Mouse (Mus musculus) fibroblast of lung, adult 2 months (primary cell): ENCODE data around the gene Epha6.

Source experiments
- DNase-seq: peaks from one replicate; pipeline ENCODE4 v3.0.0-alpha.2; 2011; ENCODE audit warnings: low read depth

Epha6 gene

DNA sequence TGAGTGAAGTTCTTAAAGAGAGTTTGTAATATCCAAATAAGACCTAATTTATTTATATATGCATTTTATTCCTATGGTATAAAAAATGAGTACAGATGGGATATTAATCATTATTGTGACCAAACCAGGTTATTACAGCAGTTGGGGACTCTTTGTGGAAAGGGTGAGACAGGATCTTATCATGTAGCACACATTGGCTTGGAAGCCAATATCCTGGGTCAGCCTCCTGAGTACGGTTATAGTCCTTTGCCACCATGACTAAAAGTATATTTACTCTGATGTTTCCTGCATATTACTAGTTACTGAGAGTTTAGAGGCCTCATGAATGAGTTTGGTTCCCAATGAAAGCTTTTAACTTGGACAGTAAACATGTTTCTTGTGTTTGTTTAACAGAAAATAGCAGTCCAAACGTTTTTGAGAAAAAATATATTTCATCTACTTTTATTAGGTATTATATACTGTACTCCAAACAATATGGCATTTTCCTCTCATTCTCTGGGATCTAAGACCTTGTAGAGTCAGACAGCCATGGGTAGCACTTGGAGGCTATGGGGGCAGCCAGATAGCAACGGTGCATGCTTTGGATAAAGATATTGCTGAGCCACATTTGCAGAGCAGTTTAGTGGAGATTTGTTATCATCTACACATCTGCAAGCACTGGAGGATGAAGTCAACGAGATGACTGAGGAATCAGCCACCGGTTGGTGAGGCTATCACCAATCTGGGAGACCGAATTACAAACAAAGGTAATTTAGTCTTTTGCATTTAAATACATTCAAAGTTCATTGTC lies 340.4 kb downstream of the Epha6 start:
- no peak for DNase-seq

DNA sequence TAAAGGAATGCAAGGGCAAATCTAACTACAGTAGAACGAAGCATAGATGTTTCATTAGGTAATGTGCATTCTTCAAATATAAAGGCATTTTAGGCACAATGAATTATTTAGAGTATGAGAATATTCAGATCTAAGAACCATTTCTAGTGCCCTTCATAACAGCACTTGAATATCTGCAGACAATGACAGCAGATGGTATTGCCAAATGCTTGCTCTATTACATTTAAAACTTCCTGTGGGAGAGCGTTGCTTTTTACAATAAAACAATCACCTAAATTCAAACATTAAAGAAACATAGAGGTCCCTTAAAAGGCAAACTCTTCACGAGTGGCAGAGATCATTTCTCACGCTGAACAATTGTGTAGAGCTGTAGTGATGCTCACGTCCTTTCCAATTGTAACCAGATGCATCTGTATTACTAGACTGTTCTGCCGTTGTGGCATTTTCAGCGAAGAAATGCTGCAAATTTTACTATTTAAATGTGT lies 347.1 kb downstream of the Epha6 start:
- DNase-seq, result no peak

DNA sequence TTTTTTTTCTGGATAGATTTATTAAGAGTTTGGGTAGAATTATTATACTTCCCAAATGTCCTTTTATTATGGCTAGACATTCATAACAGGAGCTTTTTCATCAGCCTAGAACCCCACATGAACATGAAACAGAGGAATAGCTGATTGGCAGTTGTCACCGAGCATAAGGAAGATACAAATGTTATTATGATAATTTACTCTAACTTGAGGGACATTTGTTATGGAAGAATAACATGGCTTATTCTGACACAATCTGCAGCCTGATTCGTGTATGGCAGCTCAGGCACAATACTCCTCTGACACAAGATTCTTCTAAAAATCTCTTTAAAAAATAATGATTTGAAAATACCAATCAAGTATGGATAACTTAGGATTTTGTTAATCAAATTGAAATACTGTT lies 347.7 kb downstream of the Epha6 start:
- no peak for DNase-seq

DNA sequence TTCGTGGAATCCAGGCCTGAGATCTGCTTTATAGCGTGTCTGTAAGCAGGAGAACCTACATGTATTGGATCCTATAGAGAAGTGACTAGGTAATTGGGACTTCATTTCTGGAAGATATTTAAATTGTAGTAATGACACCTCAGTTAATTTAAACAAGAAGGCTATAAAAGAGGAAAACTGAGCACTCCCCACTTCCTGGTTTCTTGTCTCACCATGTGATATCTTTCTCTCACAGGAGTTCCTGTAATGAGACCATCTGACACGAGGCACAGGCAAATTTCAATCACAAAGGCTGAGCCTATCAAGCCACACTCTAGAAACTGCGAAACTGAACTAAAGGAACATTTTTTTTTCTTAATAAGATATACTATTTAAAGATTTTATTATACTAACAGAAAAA lies 348.3 kb downstream of the Epha6 start:
- no peak for DNase-seq

DNA sequence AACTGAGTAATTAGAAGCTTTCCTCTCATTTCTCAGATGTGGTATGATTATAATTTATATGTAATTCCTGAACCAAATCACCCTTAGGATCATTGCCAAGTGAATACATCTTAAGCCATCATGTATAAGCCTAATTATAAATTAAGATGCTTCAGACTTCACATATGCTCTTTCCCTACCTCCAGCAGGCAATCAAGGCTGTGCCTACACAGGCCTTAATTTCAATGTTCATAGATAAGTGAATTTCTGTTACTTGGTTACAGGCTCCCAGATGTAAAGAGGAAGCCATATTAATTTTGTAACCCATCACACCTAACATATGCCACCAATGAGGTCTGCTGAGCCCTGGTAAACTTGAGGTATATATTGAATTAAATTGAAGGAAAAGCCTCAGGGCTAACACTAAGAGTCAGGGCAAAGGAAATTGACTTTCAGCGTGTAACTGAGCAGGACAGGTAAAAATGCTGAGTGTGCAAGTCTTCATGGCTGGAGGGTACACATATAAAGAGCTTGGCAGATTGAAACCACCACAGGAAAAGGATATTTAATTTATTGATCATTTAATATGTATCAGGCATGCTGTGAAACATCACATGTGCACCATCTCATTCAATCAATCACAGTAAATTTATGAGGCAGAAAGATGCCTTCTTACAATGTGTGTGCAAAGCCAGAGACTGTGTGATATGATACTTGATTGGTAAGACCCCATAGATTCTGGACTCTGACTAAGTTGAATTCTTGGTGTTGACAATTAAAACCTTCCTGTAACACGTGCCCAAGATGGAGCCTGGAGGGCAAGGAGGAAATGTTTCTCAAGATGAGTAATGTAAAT lies 365.8 kb downstream of the Epha6 start:
- DNase-seq, result no peak

- no peak for DNase-seq
These were observed 371.2 kb downstream of the Epha6 start for GRCm38 (mm10) chr16:60233985-60234766.

- DNase-seq, result no peak
These were observed 372.3 kb downstream of the Epha6 start for GRCm38 (mm10) chr16:60232982-60233381.

- no peak for DNase-seq
These were observed 396.2 kb downstream of the Epha6 start for GRCm38 (mm10) chr16:60209151-60209550.

- no peak for DNase-seq
These were observed 429.8 kb downstream of the Epha6 start for GRCm38 (mm10) chr16:60175580-60175979.

DNA sequence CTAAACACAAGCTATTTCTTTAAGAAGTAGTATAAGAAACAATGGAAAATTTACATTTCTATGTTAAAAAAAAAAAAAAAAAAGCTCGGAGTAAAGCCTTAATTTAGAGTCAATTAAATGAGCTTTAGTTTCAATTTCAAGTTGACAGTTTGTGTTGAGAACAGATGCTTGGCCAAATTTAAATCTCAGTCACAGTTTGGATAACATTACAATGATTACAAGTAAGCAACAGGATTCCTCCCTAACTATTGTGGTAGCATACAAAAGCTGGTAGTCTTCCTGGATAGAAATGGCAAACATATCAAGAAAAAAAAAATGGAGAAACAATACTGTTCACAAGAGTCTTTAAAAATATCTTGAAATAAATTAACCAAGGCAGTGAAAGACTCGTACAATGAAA lies 452.9 kb downstream of the Epha6 start:
- no peak for DNase-seq

DNA sequence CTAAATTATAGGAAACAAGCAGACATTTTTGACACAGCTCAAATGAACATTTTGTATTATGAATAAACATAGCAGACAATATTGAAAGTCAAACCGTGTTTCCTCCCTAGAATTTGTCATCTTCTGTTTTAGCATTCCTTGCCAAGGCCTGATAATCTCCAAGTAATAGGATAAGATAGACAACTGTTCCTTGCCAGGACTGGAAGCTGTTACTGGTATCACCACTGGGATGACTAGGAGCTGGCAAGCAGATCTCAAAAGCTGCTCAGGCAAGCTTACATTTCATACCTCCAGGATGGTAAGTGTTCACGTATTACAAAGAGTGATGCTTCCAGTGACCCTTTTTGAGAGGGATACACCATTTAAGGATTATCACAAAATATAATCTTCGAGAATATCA lies 461.0 kb downstream of the Epha6 start:
- DNase-seq, result no peak

- no peak for DNase-seq
These were observed 483.9 kb downstream of the Epha6 start for GRCm38 (mm10) chr16:60121435-60121834.

- no peak for DNase-seq
These were observed 503.1 kb downstream of the Epha6 start for GRCm38 (mm10) chr16:60102210-60102609.

- DNase-seq, result no peak
These were observed 510.0 kb downstream of the Epha6 start for GRCm38 (mm10) chr16:60095333-60095732.

GRCm38 (mm10) chr16:60086976-60087375 lies 518.4 kb downstream of the Epha6 start:
- DNase-seq, result no peak

- DNase-seq, result no peak
These were observed 534.7 kb downstream of the Epha6 start for GRCm38 (mm10) chr16:60070457-60071112.

DNA sequence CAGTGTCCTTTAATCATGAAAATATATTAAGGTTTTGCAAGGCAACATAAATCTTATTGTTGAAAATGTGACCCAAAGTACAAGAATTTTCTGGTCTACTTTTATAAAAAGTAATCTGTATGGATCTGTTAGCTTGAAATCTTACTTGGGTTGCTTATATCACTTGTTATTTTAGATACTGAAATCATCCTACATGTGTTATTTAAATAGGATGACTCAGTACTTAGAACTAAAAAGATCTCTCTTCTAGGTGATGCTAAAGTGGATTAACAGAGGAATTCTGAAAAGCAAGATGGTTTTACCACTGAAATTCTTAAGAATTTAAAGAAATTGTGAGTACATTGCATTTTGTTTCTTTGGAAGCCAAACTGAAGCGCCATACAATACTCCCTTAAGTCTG lies 561.5 kb downstream of the Epha6 start:
- DNase-seq, result no peak

GRCm38 (mm10) chr16:60028381-60028780 lies 577.0 kb downstream of the Epha6 start:
- no peak for DNase-seq

- DNase-seq, result no peak
These were observed 598.3 kb downstream of the Epha6 start for GRCm38 (mm10) chr16:60006857-60007568.

DNA sequence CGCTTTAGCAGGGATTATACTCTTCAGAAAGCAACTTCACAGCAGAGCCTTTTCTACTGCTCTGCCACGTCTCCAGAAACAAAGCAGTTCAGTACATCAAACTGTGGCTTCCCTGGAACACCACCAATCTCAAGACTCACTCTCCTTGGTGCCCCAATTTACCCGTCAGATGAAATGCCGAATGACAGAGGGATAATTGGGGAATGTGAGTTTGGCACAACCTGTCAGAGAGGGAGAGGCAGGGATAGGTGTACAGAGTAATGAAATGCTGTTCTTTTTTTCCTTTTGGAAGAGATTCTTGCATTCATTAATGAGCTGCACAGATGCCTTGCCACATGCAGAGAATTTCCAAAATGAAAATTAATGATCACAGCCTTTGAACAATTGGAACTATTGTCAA lies 635.5 kb downstream of the Epha6 start:
- no peak for DNase-seq

DNA sequence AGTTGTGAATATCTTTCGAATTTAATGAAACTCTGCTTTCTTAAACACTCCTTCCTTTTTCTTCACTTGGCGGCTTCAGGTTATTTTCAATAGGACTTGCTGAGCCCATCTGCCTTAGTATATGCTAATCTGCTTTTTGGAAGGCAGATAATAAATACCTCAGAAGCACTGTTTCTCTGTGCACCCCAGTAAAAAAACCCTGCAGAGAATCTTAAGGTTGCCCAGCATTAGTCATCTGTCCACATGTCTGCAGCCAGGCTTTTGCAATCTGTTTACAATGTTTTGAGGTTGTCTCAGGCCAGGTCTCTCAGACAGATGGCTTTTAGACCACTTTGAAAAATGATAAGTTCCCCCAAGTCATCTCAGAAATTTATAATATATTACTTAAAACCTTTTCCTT lies 649.6 kb downstream of the Epha6 start:
- no peak for DNase-seq
